22 mouse cellular contexts compared by ENCODE assay signal in genomic region chr1:167779766-167780488, GRCm38 (mm10).
DNase-seq lines count a peak whose midpoint lies in the region; ATAC-seq and TF ChIP-seq lines count a peak whose summit lies in the region.
"Had no signal": no experiment of that assay in that cellular context is flagged by ENCODE, and none has a peak within 500 bp of the region (broad histone marks: within the 10 kb centered on the region; RNA-seq: fewer than 3 reads in every experiment).

No protein-coding gene starts in this region.

- peak; percentile 70; the same call in 1 of the 2 replicates for ATAC-seq in forebrain, embryonic 15.5 days (replicated peaks)
- no peak for ATAC-seq in forebrain, embryonic 13.5 days
- ATAC-seq in lung, embryonic 14.5 days (ENCODE audit: insufficient read depth) = no peak
- no peak for ATAC-seq in intestine, embryonic 16.5 days
- ATAC-seq: intestine, embryonic 15.5 days had no signal

- H3K27me3 ChIP-seq in forebrain, embryonic 15.5 days = no peaks in the 10 kb centered on the region
- H3K27me3 ChIP-seq in forebrain, embryonic 13.5 days = no peaks in the 10 kb centered on the region
- H3K27me3 ChIP-seq in lung, embryonic 14.5 days (ENCODE audit: insufficient read depth, low read length) = no peaks in the 10 kb centered on the region
- no peaks in the 10 kb centered on the region for H3K27me3 ChIP-seq in intestine, embryonic 16.5 days (replicated peaks; ENCODE audit: control insufficient read depth, insufficient read depth, low read length)
- H3K27me3 ChIP-seq in heart, adult 2 months (ENCODE audit: control insufficient read depth, insufficient read depth, low read length) = no peaks in the 10 kb centered on the region
- H3K27me3 ChIP-seq: intestine, embryonic 15.5 days; liver, embryonic 13.5 days had no signal

- no peaks in the 10 kb centered on the region for H3K4me1 ChIP-seq in forebrain, embryonic 15.5 days
- H3K4me1 ChIP-seq in forebrain, embryonic 13.5 days = peaks cover 4% of the 10 kb centered on the region; the same call in 1 of the 2 replicates
- no peaks in the 10 kb centered on the region for H3K4me1 ChIP-seq in lung, embryonic 14.5 days (ENCODE audit: insufficient read depth)
- H3K4me1 ChIP-seq in intestine, embryonic 16.5 days (ENCODE audit: control insufficient read depth, insufficient read depth, low read length) = no peaks in the 10 kb centered on the region
- H3K4me1 ChIP-seq in heart, adult 2 months (ENCODE audit: control insufficient read depth, insufficient read depth, low read length) = no peaks in the 10 kb centered on the region
- H3K4me1 ChIP-seq: intestine, embryonic 15.5 days; liver, embryonic 13.5 days had no signal

- H3K4me2 ChIP-seq in forebrain, embryonic 15.5 days (replicated peaks) = no peak overlapping the region
- no peak overlapping the region for H3K4me2 ChIP-seq in forebrain, embryonic 13.5 days
- H3K4me2 ChIP-seq in lung, embryonic 14.5 days = no peak overlapping the region
- H3K4me2 ChIP-seq in intestine, embryonic 16.5 days (ENCODE audit: low read depth, low read length) = no peak overlapping the region
- H3K4me2 ChIP-seq: hindbrain, embryonic 13.5 days; intestine, embryonic 15.5 days; liver, embryonic 13.5 days; midbrain, embryonic 12.5 days had no signal

- DNase-seq in lung, embryonic 14.5 days = peak; percentile 16
- no peak for DNase-seq in lung, postnatal 10 days
- peak; percentile 52 to 80 for DNase-seq in left cerebral cortex, postnatal 25 days (ENCODE audit: low spot score in 2 of 2)
- peak; percentile 69 for DNase-seq in telencephalon, adult 2 months (ENCODE audit: low read depth, low spot score)
- DNase-seq in heart, adult 2 months = no peak
- DNase-seq: B cell, adult 2 months; cerebellum, adult 8-10 months; embryo, embryonic 11 days; gastrocnemius, postnatal 10 days; kidney, postnatal 10 days; liver, embryonic 13.5 days; lung, postnatal 14 days; retina, postnatal 1 day; thymus, adult 18-20 months had no signal

- TF ChIP-seq POLR2A in heart, adult 2 months (IDR thresholded peaks at IDR 0.05; ENCODE audit: insufficient read depth, low read depth, low read length) = no peak

- H3K4me3 ChIP-seq in forebrain, embryonic 15.5 days = no peak overlapping the region
- no peak overlapping the region for H3K4me3 ChIP-seq in forebrain, embryonic 13.5 days
- no peak overlapping the region for H3K4me3 ChIP-seq in lung, embryonic 14.5 days (ENCODE audit: low read depth, low read length)
- no peak overlapping the region for H3K4me3 ChIP-seq in intestine, embryonic 16.5 days (ENCODE audit: low read length)
- H3K4me3 ChIP-seq in heart, adult 2 months = no peak overlapping the region
- H3K4me3 ChIP-seq: erythroblast, embryonic 14.5 days; hindbrain, embryonic 13.5 days; intestine, embryonic 15.5 days; left cerebral cortex, adult 2 months; liver, embryonic 13.5 days; midbrain, embryonic 12.5 days had no signal

- no peak for TF ChIP-seq EP300 in heart, adult 2 months (IDR thresholded peaks at IDR 0.05; ENCODE audit: insufficient read depth, low read depth, low read length)

- intact Hi-C loops in left cerebral cortex, postnatal 25 days (cut with DNase I) = loop anchor here (5.0 to 10.0 kb wide), 2 partner anchors 88 to 365 kb away; no protein-coding TSS in a partner anchor
- intact Hi-C loops in heart, adult 2 months (cut with DNase I) = loop anchor here (5.0 kb wide), 1 partner anchor 363 kb away; no protein-coding TSS in a partner anchor

- no peak overlapping the region for H3K9ac ChIP-seq in forebrain, embryonic 15.5 days (replicated peaks)
- H3K9ac ChIP-seq in forebrain, embryonic 13.5 days = no peak overlapping the region
- H3K9ac ChIP-seq in lung, embryonic 14.5 days = no peak overlapping the region
- H3K9ac ChIP-seq in intestine, embryonic 16.5 days (ENCODE audit: low read depth, low read length) = no peak overlapping the region
- H3K9ac ChIP-seq in heart, adult 2 months (ENCODE audit: low read depth, low read length) = no peak overlapping the region
- H3K9ac ChIP-seq: hindbrain, embryonic 13.5 days; intestine, embryonic 15.5 days; liver, embryonic 13.5 days; midbrain, embryonic 12.5 days had no signal

- TF ChIP-seq CTCF in lung, embryonic 14.5 days (IDR thresholded peaks at IDR 0.05; ENCODE audit: low read depth) = peak; percentile 2; the same call in 1 of the 2 replicates
- no peak for TF ChIP-seq CTCF in heart, adult 2 months (IDR thresholded peaks at IDR 0.05)

- WGBS in forebrain, embryonic 15.5 days = 70% methylated on average over 4 of the region's 5 CpGs
- 76% methylated on average over 4 of the region's 5 CpGs for WGBS in forebrain, embryonic 13.5 days
- WGBS in lung, embryonic 14.5 days = 60% methylated on average over 4 of the region's 5 CpGs
- 70% methylated on average over 4 of the region's 5 CpGs for WGBS in intestine, embryonic 16.5 days
- 72% methylated on average over 4 of the region's 5 CpGs for WGBS in heart, adult 2 months

- no peak overlapping the region for H3K27ac ChIP-seq in forebrain, embryonic 15.5 days (replicated peaks)
- no peak overlapping the region for H3K27ac ChIP-seq in forebrain, embryonic 13.5 days
- H3K27ac ChIP-seq in lung, embryonic 14.5 days (ENCODE audit: low read depth) = no peak overlapping the region
- no peak overlapping the region for H3K27ac ChIP-seq in intestine, embryonic 16.5 days (ENCODE audit: low read length)
- no peak overlapping the region for H3K27ac ChIP-seq in heart, adult 2 months
- H3K27ac ChIP-seq: hindbrain, embryonic 13.5 days; intestine, embryonic 15.5 days; left cerebral cortex, adult 2 months; liver, embryonic 13.5 days; midbrain, embryonic 12.5 days had no signal

- no peaks in the 10 kb centered on the region for H3K79me2 ChIP-seq in heart, adult 2 months (replicated peaks; ENCODE audit: control insufficient read depth, insufficient read depth, low read length)

- H3K9me3 ChIP-seq in forebrain, embryonic 15.5 days = no peaks in the 10 kb centered on the region
- no peaks in the 10 kb centered on the region for H3K9me3 ChIP-seq in forebrain, embryonic 13.5 days (replicated peaks)
- H3K9me3 ChIP-seq in lung, embryonic 14.5 days (ENCODE audit: low read depth, low read length) = no peaks in the 10 kb centered on the region
- no peaks in the 10 kb centered on the region for H3K9me3 ChIP-seq in intestine, embryonic 16.5 days (ENCODE audit: control insufficient read depth, low read length)
- H3K9me3 ChIP-seq: hindbrain, embryonic 13.5 days; intestine, embryonic 15.5 days; liver, embryonic 13.5 days; midbrain, embryonic 12.5 days had no signal

- H3K36me3 ChIP-seq in forebrain, embryonic 15.5 days = no peaks in the 10 kb centered on the region
- no peaks in the 10 kb centered on the region for H3K36me3 ChIP-seq in forebrain, embryonic 13.5 days (ENCODE audit: poor library complexity, severe bottlenecking)
- no peaks in the 10 kb centered on the region for H3K36me3 ChIP-seq in lung, embryonic 14.5 days (ENCODE audit: insufficient read depth)
- no peaks in the 10 kb centered on the region for H3K36me3 ChIP-seq in intestine, embryonic 16.5 days (ENCODE audit: control insufficient read depth, insufficient read depth, low read length)
- no peaks in the 10 kb centered on the region for H3K36me3 ChIP-seq in heart, adult 2 months (ENCODE audit: control insufficient read depth, insufficient read depth, low read length)
- H3K36me3 ChIP-seq: hindbrain, embryonic 13.5 days; intestine, embryonic 15.5 days; liver, embryonic 13.5 days; midbrain, embryonic 12.5 days had no signal

Comparison
In these comparisons a context has a peak if more than half of its experiments do, and no peak if none do; other contexts are left out.
1. DNase-seq: peak in lung, embryonic 14.5 days (single experiment), left cerebral cortex, postnatal 25 days (2 of 2) and telencephalon, adult 2 months (single experiment); none in lung, postnatal 10 days (single experiment) and heart, adult 2 months (0 of 2).